Mouse (Mus musculus) bone marrow macrophage, adult 2 months (primary cell): Measurements from ENCODE around the gene Poldip2.

Experiments
- CTCF ChIP-seq: IDR thresholded peaks from 2 replicates; pipeline ENCODE4 v1.5.1; 2012; ENCODE audit warnings: low read depth, mild to moderate bottlenecking, low read length, moderate library complexity
- POLR2A ChIP-seq: IDR thresholded peaks from 2 replicates; pipeline ENCODE4 v1.6.1; 2012; ENCODE audit warnings: mild to moderate bottlenecking, low read depth, low read length, borderline replicate concordance

DNA sequence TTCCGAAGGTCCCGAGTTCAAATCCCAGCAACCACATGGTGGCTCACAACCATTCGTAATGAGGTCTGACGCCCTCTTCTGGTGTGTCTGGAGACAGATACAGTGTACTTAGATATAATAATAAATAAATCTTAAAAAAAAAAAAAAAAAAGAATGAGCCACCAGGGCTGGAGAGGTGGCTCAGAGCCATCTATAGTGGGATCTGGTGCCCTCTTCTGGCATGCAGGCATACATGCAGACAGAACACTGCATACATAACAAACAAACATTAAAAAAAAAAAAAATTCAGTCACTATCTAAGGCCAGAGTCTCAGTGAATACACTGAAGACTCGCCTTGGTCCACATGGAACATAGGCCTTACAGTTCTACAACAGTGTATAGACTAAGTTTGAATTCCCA lies 2.8 kb upstream of the Poldip2 start:
- no peak for TF ChIP-seq CTCF
- no peak for TF ChIP-seq POLR2A
